Mouse (Mus musculus): ENCODE results near the gene Chchd6. TPM values are rescaled to one million over a fixed set of nuclear protein-coding genes. Genes with fewer than 3 reads are reported as not detected.
A peak's percentile ranks its signal among the peaks of the same experiment; 100 is the strongest.

Chchd6 gene
- total and polyA plus RNA-seq, 3 experiments, result 49.5 to 74.7 TPM; not detected in 1

GRCm38 (mm10) chr6:89489533-89489932, 105.9 kb downstream of the Chchd6 start:
- Histone ChIP-seq H3K9me3 (replicated peaks; ENCODE audit: insufficient read depth, low read length) (no peaks in the 10 kb centered on the region), H3K27me3 (ENCODE audit: control insufficient read depth in 1 of 2, insufficient read depth in 2 of 2, low read length in 2 of 2) (no peaks in the 10 kb centered on the region), H3K36me3 (ENCODE audit: control insufficient read depth in 1 of 2, insufficient read depth in 2 of 2, low read length in 2 of 2) (peaks cover 0 to 12% of the 10 kb centered on the region in 2 experiments; a peak in 2 of 4 replicates), H3K9ac (ENCODE audit: control insufficient read depth, low read depth, low read length, poor library complexity, severe bottlenecking) (no peak overlapping the region), H3K4me3 (ENCODE audit: control insufficient read depth in 1 of 2, insufficient read depth in 1 of 2, low read depth in 2 of 2, low read length in 2 of 2) (no peak overlapping the region), H3K27ac (ENCODE audit: control insufficient read depth, low read depth, low read length) (no peak overlapping the region), H3K4me1 (ENCODE audit: control insufficient read depth in 1 of 2, insufficient read depth in 2 of 2, low read length in 2 of 2) (peaks cover 0 to 9% of the 10 kb centered on the region in 2 experiments; a peak in 2 of 4 replicates), H3K79me2 (ENCODE audit: control insufficient read depth, insufficient read depth, low read length, poor library complexity) (no peaks in the 10 kb centered on the region)
- peak; percentile 79 for DNase-seq (ENCODE audit: low read depth, low spot score)
- TF ChIP-seq USF2 (IDR thresholded peaks at IDR 0.05; ENCODE audit: borderline replicate concordance in 1 of 2, insufficient read depth in 1 of 2, low read depth in 1 of 2, low read length in 2 of 2) (no peak), MYC (IDR thresholded peaks at IDR 0.05; ENCODE audit: low read depth, low read length) (no peak), CTCF (IDR thresholded peaks at IDR 0.05 in 2 of 3, conservative IDR thresholded peaks at IDR 0.05 in 1 of 3; ENCODE audit: control insufficient read depth in 1 of 3, insufficient read depth in 1 of 3, low read depth in 2 of 3, low read length in 3 of 3, poor library complexity in 1 of 3, severe bottlenecking in 1 of 3) (no peak), USF1 (IDR thresholded peaks at IDR 0.05; ENCODE audit: low read depth, low read length) (no peak), TCF12 (IDR thresholded peaks at IDR 0.05; ENCODE audit: low read depth, low read length) (peak; percentile 72), POLR2A (IDR thresholded peaks at IDR 0.05; ENCODE audit: control insufficient read depth in 1 of 2, insufficient read depth in 1 of 2, low read depth in 1 of 2, low read length in 2 of 2, poor library complexity in 1 of 2) (no peak), NRF1 (IDR thresholded peaks at IDR 0.05; ENCODE audit: insufficient read depth, low read depth, low read length, poor library complexity, severe bottlenecking) (no peak), POLR2AphosphoS5 (IDR thresholded peaks at IDR 0.05; ENCODE audit: borderline replicate concordance, low read depth, low read length) (no peak), MXI1 (IDR thresholded peaks at IDR 0.05; ENCODE audit: low read depth, low read length) (no peak), CHD2 (IDR thresholded peaks at IDR 0.05; ENCODE audit: low read length) (no peak), CHD1 (IDR thresholded peaks at IDR 0.05; ENCODE audit: low read depth, low read length) (no peak), MEF2A (IDR thresholded peaks at IDR 0.05; ENCODE audit: extremely low read depth, insufficient replicate concordance, low read depth, low read length, poor library complexity, severe bottlenecking) (no peak), ZNF384 (IDR thresholded peaks at IDR 0.05; ENCODE audit: low read depth, low read length) (no peak), MYB (IDR thresholded peaks at IDR 0.05; ENCODE audit: low read depth, low read length) (no peak), RCOR1 (IDR thresholded peaks at IDR 0.05; ENCODE audit: low read depth, low read length) (peak; percentile 93), ZC3H11A (IDR thresholded peaks at IDR 0.05; ENCODE audit: low read depth, low read length) (no peak), GATA1 (IDR thresholded peaks at IDR 0.05; ENCODE audit: low read depth, low read length) (peak; percentile 83), MAZ (IDR thresholded peaks at IDR 0.05; ENCODE audit: low read depth, low read length) (no peak), ELF1 (IDR thresholded peaks at IDR 0.05; ENCODE audit: low read depth, low read length) (no peak), HCFC1 (IDR thresholded peaks at IDR 0.05; ENCODE audit: low read depth, low read length) (no peak), UBTF (IDR thresholded peaks at IDR 0.05; ENCODE audit: borderline replicate concordance, insufficient read depth, low read depth, low read length) (no peak), TAL1 (IDR thresholded peaks at IDR 0.05; ENCODE audit: low read length) (peak; percentile 86), EP300 (IDR thresholded peaks at IDR 0.05; ENCODE audit: low read depth in 1 of 2, low read length in 2 of 2) (peak; percentile 80 to 89), E2F4 (IDR thresholded peaks at IDR 0.05; ENCODE audit: borderline replicate concordance, low read depth, low read length) (no peak), ZKSCAN1 (IDR thresholded peaks at IDR 0.05; ENCODE audit: low read depth, low read length) (no peak), KAT2A (conservative IDR thresholded peaks at IDR 0.05; ENCODE audit: low read depth, low read length) (no peak), MAX (IDR thresholded peaks at IDR 0.05; ENCODE audit: low read length) (no peak), GABPA (IDR thresholded peaks at IDR 0.05; ENCODE audit: low read depth, low read length) (no peak), SMC3 (IDR thresholded peaks at IDR 0.05; ENCODE audit: low read depth, low read length) (no peak), NELFE (IDR thresholded peaks at IDR 0.05; ENCODE audit: low read depth, low read length) (no peak), ETS1 (IDR thresholded peaks at IDR 0.05; ENCODE audit: low read depth, low read length) (no peak), BHLHE40 (IDR thresholded peaks at IDR 0.05; ENCODE audit: borderline replicate concordance, low read depth, low read length) (no peak), SIN3A (IDR thresholded peaks at IDR 0.05; ENCODE audit: low read length) (no peak), POLR2AphosphoS2 (IDR thresholded peaks at IDR 0.05; ENCODE audit: low read length) (no peak), JUND (IDR thresholded peaks at IDR 0.05; ENCODE audit: low read depth, low read length) (no peak), RAD21 (IDR thresholded peaks at IDR 0.05; ENCODE audit: low read depth, low read length) (no peak), ZMIZ1 (IDR thresholded peaks at IDR 0.05; ENCODE audit: low read depth, low read length) (no peak), TBP (IDR thresholded peaks at IDR 0.05; ENCODE audit: low read depth, low read length) (no peak), MAFK (IDR thresholded peaks at IDR 0.05; ENCODE audit: borderline replicate concordance, low read depth, low read length) (no peak)

Measured in MEL (cell line).